Mouse (Mus musculus): ENCODE measurements at regions not wholly inside any gene's neighbourhood (a gene's known extent, or its start where the extent isn't known, plus 50 kb on each side); places are given as distances from the start of the nearest gene placed in this dataset.

GRCm38 (mm10) chrX:72094202-72094601 is 102.6 kb downstream of the Cnga2 start:
- no peak for DNase-seq

DNA sequence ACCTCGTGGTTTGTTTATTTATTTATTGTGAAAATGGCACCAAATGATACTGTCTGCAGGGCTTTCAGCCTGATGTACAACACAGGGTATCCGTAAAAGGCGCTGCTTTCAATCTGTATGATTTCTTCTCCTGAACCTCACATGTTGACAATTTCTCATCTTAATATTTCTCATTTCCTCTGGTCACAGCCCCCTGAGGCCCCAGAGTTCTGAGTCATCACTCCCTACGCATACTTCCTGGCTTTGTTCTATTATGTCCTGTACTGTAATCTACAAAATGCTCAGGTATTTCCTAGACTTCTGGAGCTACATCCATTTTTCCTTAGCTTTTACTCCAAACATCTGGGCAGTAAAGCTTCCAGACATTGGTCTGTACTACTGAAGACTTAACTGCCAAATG is 103.0 kb downstream of the Cnga2 start:
- DNase-seq, result peak in 1 of 2 experiments; percentile 1

DNA sequence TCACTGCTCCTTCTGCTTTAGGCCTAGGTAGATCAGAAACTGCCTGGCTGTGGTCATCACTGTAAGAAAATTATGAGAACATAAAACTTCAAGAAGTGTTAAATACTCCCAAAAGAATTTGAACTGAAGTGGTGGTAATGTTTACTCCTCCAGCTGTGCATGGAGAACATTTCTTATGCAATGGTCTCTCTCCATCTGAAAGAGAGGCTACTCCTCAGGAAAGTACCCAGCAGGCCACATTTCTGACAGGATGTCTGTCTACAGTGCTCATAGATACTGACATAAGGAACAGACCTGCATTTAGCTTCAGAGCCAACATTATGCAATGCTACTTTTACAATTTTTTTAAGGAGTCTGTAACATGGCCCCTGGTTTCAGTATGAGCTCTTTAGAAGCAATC is 79.9 kb upstream of the Magea4 start:
- no peak for DNase-seq

- no peak for DNase-seq
Observed at GRCm38 (mm10) chrX:72169146-72169545, 52.7 kb upstream of the Magea4 start.

All from kidney, postnatal 4 days (tissue).